Mouse (Mus musculus) hindbrain, embryonic 13.5 days (tissue): Measurements from ENCODE around the gene Smad6. TPM values are rescaled to one million over a fixed set of nuclear protein-coding genes. Genes with fewer than 3 reads are reported as not detected.

ENCODE experiments used
- ATAC-seq: fragments of 200-750 bp; cut with Nextera tagmentation; 2 replicates; pipeline ENCODE4 v1.8.0; 2017; ENCODE audit warnings: moderate TSS enrichment; ENCODE audit not compliant: low FRiP score
- H3K27ac ChIP-seq: fragments of 300-500 bp; sonication (generic); 2 replicates; pipeline ENCODE4 v1.5.1; 2015; ENCODE audit warnings: inconsistent platforms, mild to moderate bottlenecking, moderate library complexity
- H3K27me3 ChIP-seq: fragments of 300-500 bp; sonication (generic); 2 replicates; pipeline ENCODE4 v1.6.1; 2015; ENCODE audit warnings: mild to moderate bottlenecking, inconsistent platforms
- H3K36me3 ChIP-seq: fragments of 300-500 bp; sonication (generic); 2 replicates; pipeline ENCODE4 v1.6.1; 2015; ENCODE audit warnings: mild to moderate bottlenecking, inconsistent platforms
- H3K4me1 ChIP-seq: fragments of 300-500 bp; sonication (generic); replicated peaks from 2 replicates; pipeline ENCODE4 v1.6.1; 2015; ENCODE audit warnings: inconsistent platforms
- H3K4me2 ChIP-seq: fragments of 300-500 bp; sonication (generic); 2 replicates; pipeline ENCODE4 v1.6.1; 2015; ENCODE audit warnings: inconsistent platforms, mild to moderate bottlenecking, moderate library complexity
- H3K4me3 ChIP-seq: fragments of 300-500 bp; sonication (generic); 2 replicates; pipeline ENCODE4 v1.5.1; 2015; ENCODE audit warnings: mild to moderate bottlenecking, inconsistent platforms
- H3K9ac ChIP-seq: fragments of 300-500 bp; sonication (generic); 2 replicates; pipeline ENCODE4 v1.6.1; 2015; ENCODE audit warnings: mild to moderate bottlenecking, inconsistent platforms
- H3K9me3 ChIP-seq: fragments of 300-500 bp; sonication (generic); 2 replicates; pipeline ENCODE4 v1.6.1; 2016; ENCODE audit warnings: inconsistent platforms
- WGBS: fragments of 180-500 bp; shearing (Covaris S2); methylation state at CpG from one replicate; pipeline ENCODE4 v1.1.7; 2015; 5-methylcytosine and 5-hydroxymethylcytosine counted together
- polyA plus RNA-seq: library from polyadenylated mRNA; unstranded; fragments of >200 nt; fragmentation: Nextera tagmentation; extraction: Ambion mirVana; gene quantifications from 2 replicates; pipeline ENCODE4 v1.2.1, GENCODE M21; 2015

The Smad6 gene
- polyA plus RNA-seq, 1 experiment from 2014 or later, result 2.8 TPM

DNA sequence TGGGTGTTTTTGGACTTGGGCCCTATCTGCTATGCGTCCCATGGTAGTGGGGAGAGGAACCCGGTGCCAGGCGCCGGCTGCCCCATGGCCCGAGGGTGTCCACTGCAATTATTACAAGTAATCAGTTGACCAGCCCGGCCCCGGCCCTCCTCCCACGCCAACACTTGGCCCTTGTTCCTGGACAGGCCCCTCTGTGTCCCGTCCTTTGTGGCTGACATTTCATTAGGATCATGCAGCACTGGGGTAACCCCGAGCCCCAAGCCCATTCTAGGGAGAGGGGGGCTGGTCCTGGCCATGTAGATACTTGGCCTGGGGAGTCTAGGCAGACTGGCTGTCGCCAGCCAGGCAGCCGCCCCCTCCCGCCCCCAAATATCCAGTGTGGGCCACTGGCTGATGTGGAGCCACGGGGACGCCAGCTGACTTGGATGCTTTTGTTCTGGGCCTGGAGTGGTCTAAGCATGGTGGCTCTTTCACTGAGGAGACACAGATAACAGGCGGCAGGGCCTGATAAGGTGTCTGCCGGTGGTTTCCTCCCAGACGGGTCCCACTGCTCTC, 102.8 kb downstream of the Smad6 start:
- H3K4me3 ChIP-seq, result no peak overlapping the region
- ATAC-seq, result no peak

DNA sequence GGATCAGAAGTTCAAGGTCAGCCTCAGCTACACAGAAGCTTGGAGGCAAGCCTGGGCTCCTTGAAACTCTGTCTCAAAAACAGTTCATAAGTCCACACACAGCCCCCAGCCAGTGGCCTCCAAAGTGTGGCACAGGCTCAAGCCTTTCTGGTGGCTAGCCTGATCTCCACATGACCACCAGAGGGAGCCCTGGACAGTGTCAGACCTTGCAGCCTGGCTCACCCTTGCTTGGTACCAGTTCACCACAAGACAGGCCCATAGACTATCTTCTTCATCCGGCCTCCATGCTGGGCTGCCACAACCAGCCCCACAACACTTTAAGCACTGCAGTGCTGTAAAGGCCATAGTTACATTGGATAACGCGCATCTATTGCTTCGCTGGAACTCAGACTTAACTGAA, 103.6 kb downstream of the Smad6 start:
- 69% methylated on average over 4 of the region's 4 CpGs for WGBS
- ATAC-seq, result no peak
- H3K27ac ChIP-seq, result no peak overlapping the region
- no peaks in the 10 kb centered on the region for H3K36me3 ChIP-seq
- H3K4me2 ChIP-seq, result no peak overlapping the region
- no peaks in the 10 kb centered on the region for H3K9me3 ChIP-seq
- no peak overlapping the region for H3K9ac ChIP-seq
- H3K4me3 ChIP-seq, result no peak overlapping the region
- peaks cover 6% of the 10 kb centered on the region; the same call in 1 of the 2 replicates for H3K27me3 ChIP-seq
- peaks cover 7% of the 10 kb centered on the region for H3K4me1 ChIP-seq

More for the DNA sequence above, 102.8 kb downstream of the Smad6 start:
- peaks cover 6% of the 10 kb centered on the region; the same call in 1 of the 2 replicates for H3K27me3 ChIP-seq
- H3K9ac ChIP-seq, result no peak overlapping the region
- no peak overlapping the region for H3K4me2 ChIP-seq
- no peaks in the 10 kb centered on the region for H3K36me3 ChIP-seq
- WGBS, result 77% methylated on average over 18 of the region's 18 CpGs
- peaks cover 9% of the 10 kb centered on the region for H3K4me1 ChIP-seq
- H3K27ac ChIP-seq, result no peak overlapping the region
- H3K9me3 ChIP-seq, result no peaks in the 10 kb centered on the region

DNA sequence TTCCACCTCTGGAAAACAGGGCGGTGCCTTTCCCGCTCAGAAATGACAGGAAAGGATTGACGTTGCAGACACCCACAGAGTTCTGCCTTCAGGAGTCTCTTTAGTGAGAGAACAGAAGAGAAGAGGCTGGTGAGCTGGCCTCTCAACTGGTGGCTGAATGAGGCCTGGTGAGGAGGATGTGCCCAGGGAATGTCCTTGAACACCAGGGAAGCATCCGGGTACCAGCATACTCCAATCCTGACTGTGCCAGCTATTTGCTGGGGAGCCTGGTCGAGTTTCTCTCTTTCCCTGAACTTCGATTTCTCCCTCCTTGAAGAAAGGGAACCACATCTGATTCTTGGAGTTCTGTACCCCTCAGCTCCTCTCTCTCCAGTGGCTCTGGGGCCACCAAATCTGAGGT, 105.4 kb downstream of the Smad6 start:
- H3K9ac ChIP-seq, result no peak overlapping the region
- no peak overlapping the region for H3K4me2 ChIP-seq
- ATAC-seq, result no peak
- peaks cover 9% of the 10 kb centered on the region; the same call in 1 of the 2 replicates for H3K4me1 ChIP-seq
- H3K27me3 ChIP-seq, result peaks cover 6% of the 10 kb centered on the region; the same call in 1 of the 2 replicates
- H3K36me3 ChIP-seq, result no peaks in the 10 kb centered on the region
- WGBS, result 81% methylated on average over 6 of the region's 6 CpGs
- no peaks in the 10 kb centered on the region for H3K9me3 ChIP-seq
- no peak overlapping the region for H3K4me3 ChIP-seq
- no peak overlapping the region for H3K27ac ChIP-seq

DNA sequence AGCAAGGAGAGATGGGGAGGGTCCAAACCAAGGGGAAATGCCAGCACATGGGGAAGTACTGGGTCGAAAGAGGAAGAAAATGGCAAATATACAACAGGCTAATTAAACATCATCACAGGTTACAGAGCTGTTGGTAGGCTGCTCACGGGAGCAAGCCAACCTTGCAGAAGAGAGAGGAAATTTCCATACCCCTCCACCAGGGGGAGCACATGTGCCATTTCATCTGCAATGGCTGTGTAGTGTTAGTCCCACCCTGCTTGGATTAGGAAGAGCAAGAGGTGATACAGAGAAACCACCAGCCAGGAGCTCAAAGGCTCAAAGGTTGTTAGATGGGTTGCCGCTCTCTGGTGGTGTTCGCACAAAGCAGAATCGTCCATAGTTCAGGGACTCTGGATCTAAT, 105.9 kb downstream of the Smad6 start:
- Histone ChIP-seq H3K9me3 (no peaks in the 10 kb centered on the region), H3K4me2 (no peak overlapping the region), H3K9ac (no peak overlapping the region), H3K27ac (no peak overlapping the region), H3K27me3 (peaks cover 6% of the 10 kb centered on the region; the same call in 1 of the 2 replicates), H3K4me1 (peaks cover 9% of the 10 kb centered on the region; the same call in 1 of the 2 replicates), H3K36me3 (no peaks in the 10 kb centered on the region), H3K4me3 (no peak overlapping the region)
- no peak for ATAC-seq
- 69% methylated on average over 5 of the region's 5 CpGs for WGBS

DNA sequence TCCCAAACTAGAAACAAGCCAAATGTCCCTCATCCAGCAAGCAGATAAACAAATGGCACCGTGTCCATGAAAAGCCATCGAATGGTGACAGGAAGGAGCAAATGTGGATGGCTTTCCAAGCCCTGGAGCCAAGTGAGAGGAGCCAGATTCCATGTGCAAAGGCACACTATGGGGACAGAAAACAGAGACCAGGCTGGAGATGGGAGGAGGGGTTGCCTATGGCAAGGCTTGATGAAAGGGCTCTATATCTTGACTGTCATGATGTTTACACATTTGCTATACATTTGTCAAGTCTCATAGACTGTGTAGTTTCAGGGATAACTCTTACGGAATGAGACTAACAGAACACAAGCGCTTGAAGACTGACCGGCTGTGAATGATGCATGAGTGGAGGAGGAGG, 106.9 kb downstream of the Smad6 start:
- Histone ChIP-seq H3K9me3 (no peaks in the 10 kb centered on the region), H3K27ac (no peak overlapping the region), H3K4me3 (no peak overlapping the region), H3K4me2 (no peak overlapping the region), H3K36me3 (no peaks in the 10 kb centered on the region), H3K9ac (no peak overlapping the region), H3K27me3 (peaks cover 8% of the 10 kb centered on the region; the same call in 1 of the 2 replicates), H3K4me1 (peaks cover 9% of the 10 kb centered on the region; the same call in 1 of the 2 replicates)
- no peak for ATAC-seq
- WGBS, result 88% methylated on average over 5 of the region's 5 CpGs

DNA sequence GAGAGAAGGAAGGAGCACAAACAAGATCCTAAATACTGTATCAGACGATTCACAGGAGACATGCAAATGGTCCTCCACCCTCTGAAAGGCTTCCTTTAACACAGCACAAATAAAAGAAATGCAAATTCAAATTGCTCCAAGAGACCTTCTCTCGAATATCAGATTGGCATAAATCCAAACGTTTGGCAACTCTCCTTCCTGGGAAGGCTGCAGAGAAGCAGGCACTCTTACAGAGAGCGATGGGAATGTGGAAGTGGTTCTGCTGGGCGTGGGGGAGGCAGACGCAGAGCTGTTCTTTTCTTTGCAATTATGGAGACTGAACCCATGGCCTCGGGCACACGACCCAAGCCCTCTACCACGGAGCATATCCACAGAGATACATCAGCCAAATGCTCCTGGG, 109.8 kb downstream of the Smad6 start:
- H3K9me3 ChIP-seq, result no peaks in the 10 kb centered on the region
- H3K27ac ChIP-seq, result no peak overlapping the region
- H3K4me2 ChIP-seq, result no peak overlapping the region
- H3K36me3 ChIP-seq, result no peaks in the 10 kb centered on the region
- H3K4me1 ChIP-seq, result peaks cover 5% of the 10 kb centered on the region; the same call in 1 of the 2 replicates
- H3K4me3 ChIP-seq, result no peak overlapping the region
- no peak overlapping the region for H3K9ac ChIP-seq
- ATAC-seq, result no peak
- H3K27me3 ChIP-seq, result peaks cover 14% of the 10 kb centered on the region; the same call in 1 of the 2 replicates
- 39% methylated on average over 9 of the region's 9 CpGs for WGBS

DNA sequence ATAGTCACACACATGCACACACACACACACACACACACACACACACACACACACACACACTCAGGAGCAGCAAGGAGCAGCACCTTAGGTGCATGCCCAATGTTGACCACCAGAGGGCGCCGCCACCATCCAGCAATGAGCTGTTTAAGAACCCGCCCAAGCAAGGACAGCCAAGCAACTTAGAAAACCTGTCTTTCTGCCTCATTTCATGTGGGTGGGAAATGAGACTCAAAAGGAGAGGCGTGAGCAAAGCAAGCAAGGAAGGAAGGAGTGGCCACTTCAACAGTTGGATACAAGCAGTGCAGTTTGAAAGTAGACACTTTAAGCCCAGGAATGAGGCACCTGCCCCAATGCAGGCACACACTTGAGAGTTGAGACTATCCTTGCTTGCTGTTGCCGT, 112.2 kb downstream of the Smad6 start:
- Histone ChIP-seq H3K4me3 (no peak overlapping the region), H3K27ac (no peak overlapping the region), H3K4me2 (no peak overlapping the region), H3K9ac (no peak overlapping the region), H3K36me3 (no peaks in the 10 kb centered on the region), H3K27me3 (0 out of 2 replicates have a peak, but pooled peaks cover 10% of the 10 kb centered on the region), H3K4me1 (peaks cover 5% of the 10 kb centered on the region; the same call in 1 of the 2 replicates), H3K9me3 (no peaks in the 10 kb centered on the region)
- ATAC-seq, result no peak
- 16% methylated on average over 5 of the region's 5 CpGs for WGBS

DNA sequence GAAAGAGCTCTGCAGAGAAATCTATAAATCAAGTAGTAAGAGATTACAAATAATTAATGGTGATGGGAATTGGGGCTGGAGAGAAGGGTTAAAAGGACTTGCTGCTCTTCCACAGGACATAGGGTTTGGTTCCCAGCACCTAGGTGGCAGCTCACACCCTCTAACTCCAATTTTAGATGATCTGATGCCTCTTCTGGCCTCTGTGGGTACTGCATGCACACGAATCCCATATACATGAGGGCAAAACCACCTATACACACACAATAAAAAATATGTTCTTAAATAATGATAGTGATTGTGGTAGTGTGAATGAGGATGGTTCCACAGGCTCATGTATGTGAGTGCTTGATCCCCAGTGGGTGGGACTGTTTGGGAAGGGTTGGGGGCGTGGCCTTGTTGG, 117.3 kb downstream of the Smad6 start:
- H3K9ac ChIP-seq, result no peak overlapping the region
- ATAC-seq, result no peak

More for the DNA sequence above, 117.3 kb downstream of the Smad6 start:
- H3K9me3 ChIP-seq, result peaks cover 3% of the 10 kb centered on the region; the same call in 1 of the 2 replicates
- H3K4me3 ChIP-seq, result no peak overlapping the region
- H3K27me3 ChIP-seq, result 0 out of 2 replicates have a peak, but pooled peaks cover 7% of the 10 kb centered on the region
- H3K36me3 ChIP-seq, result no peaks in the 10 kb centered on the region
- 91% methylated on average over 2 of the region's 2 CpGs for WGBS
- H3K27ac ChIP-seq, result no peak overlapping the region
- H3K4me2 ChIP-seq, result no peak overlapping the region
- H3K4me1 ChIP-seq, result no peaks in the 10 kb centered on the region

Other genes with a start within 250 kb of the Smad6 start
- 0.12 TPM in 1 of 2 replicates, not detected in the other for gene Lctl, start 95.1 kb upstream of the Smad6 start, polyA plus RNA-seq
- 6.5 and 7.3 TPM in 2 replicates for gene Zwilch, start 151.0 kb upstream of the Smad6 start, polyA plus RNA-seq
- 659 and 664 TPM in 2 replicates for gene Rpl4, start 151.3 kb upstream of the Smad6 start, polyA plus RNA-seq
- 40.5 and 40.8 TPM in 2 replicates for gene Snapc5, start 157.2 kb upstream of the Smad6 start, polyA plus RNA-seq
- gene Uchl4, start 213.1 kb upstream of the Smad6 start, polyA plus RNA-seq, result 2.9 and 3.1 TPM in 2 replicates
- 51.2 and 52.0 TPM in 2 replicates for gene Map2k1, start 231.6 kb upstream of the Smad6 start, polyA plus RNA-seq